Mouse (Mus musculus): ENCODE data around the gene Stac3. TPM values are rescaled to one million over a fixed set of nuclear protein-coding genes. Genes with fewer than 3 reads are reported as not detected.

Gene Stac3
- polyA plus RNA-seq, 1 experiment from 2014 or later: 2.2 TPM

- Histone ChIP-seq H3K27ac (peak overlapping the region; percentile 88), H3K4me3 (peak overlapping the region; percentile 57), H3K36me3 (no peaks in the 10 kb centered on the region), H3K9ac (peak overlapping the region; percentile 62; the same call in 1 of the 2 replicates), H3K27me3 (peaks cover 100% of the 10 kb centered on the region), H3K4me1 (peaks cover 95% of the 10 kb centered on the region), H3K4me2 (replicated peaks) (peak overlapping the region; percentile 82), H3K9me3 (replicated peaks) (no peaks in the 10 kb centered on the region)
- ATAC-seq (ENCODE audit: low FRiP score): no peak
- WGBS: 0% methylated on average over 4 of the region's 4 CpGs
These were observed 30.1 kb downstream of the Stac3 start for GRCm38 (mm10) chr10:127531548-127531947.

DNA sequence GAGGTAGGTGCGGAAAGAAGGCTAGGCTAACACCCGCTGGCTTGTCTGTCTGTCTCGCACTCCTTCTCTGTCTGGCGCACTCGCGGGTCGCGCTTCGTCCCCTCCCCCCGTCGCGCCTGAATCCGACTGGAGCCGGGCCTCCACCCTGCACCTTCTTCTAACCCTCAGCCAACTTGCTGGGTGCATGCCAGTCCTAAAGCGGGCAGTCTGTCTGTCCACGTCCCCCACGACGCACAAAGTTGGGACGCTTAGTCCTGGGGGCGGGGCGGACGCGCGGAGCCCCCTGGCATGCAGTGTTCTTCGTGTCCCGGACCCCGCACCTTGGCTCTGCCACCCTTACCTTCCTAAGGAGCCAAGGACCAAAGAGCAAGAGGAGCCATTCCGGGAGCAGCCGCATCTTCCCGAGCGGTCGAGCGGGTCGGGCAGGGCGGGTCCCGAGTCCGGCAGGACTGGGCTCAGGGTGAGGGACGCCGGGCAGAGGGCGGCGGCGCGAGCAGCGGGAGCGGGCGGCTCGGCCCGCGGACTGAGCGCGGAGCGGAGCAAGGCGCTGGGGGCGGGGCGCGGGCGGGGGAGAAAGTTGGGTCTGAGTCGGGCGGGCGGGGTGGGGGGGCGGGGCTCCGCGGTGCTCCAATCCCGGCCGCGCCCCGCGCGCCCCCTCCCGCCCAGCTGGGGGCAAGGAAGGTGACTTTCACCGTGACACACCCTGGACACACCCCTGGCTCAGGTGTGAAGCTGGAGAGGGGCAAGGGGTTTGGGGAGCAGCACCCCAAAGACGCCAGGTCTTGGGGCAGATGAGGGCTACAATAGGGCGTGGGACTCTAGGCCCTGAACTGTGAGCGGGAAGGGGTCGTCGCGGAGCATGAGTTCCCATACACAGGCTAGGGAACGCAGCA, 32.8 kb downstream of the Stac3 start, which contains the start of gene Nxph4:
Nxph4 (minus strand) TSS at position 524 of the 893 bp plus-strand sequence.
- ATAC-seq (ENCODE audit: low FRiP score): no peak
- H3K4me1 ChIP-seq: peaks cover 79% of the 10 kb centered on the region
- peak within 1 kb of the TSS; percentile 57 for H3K4me3 ChIP-seq

GRCm38 (mm10) chr10:127534929-127535384, 33.5 kb downstream of the Stac3 start:
- peak overlapping the region; percentile 88 for H3K27ac ChIP-seq
- H3K9me3 ChIP-seq (replicated peaks): no peaks in the 10 kb centered on the region
- H3K36me3 ChIP-seq: peaks cover 14% of the 10 kb centered on the region
- peak overlapping the region; percentile 57 for H3K4me3 ChIP-seq
- H3K4me1 ChIP-seq: peaks cover 72% of the 10 kb centered on the region
- H3K9ac ChIP-seq: peak overlapping the region; percentile 81; the same call in 1 of the 2 replicates
- H3K27me3 ChIP-seq: peaks cover 71% of the 10 kb centered on the region
- ATAC-seq (ENCODE audit: low FRiP score): peak; percentile 35
- under 1% methylated on average over 21 of the region's 30 CpGs for WGBS
- peak overlapping the region; percentile 82 for H3K4me2 ChIP-seq (replicated peaks)

More for the DNA sequence above, 32.8 kb downstream of the Stac3 start, which contains the start of gene Nxph4:
- no peaks in the 10 kb centered on the region for H3K9me3 ChIP-seq (replicated peaks)
- H3K27me3 ChIP-seq: peaks cover 78% of the 10 kb centered on the region
- H3K27ac ChIP-seq: peak within 1 kb of the TSS; percentile 88
- peak within 1 kb of the TSS; percentile 82 for H3K4me2 ChIP-seq (replicated peaks)
- H3K36me3 ChIP-seq: peaks cover 9% of the 10 kb centered on the region
- peak within 1 kb of the TSS; percentile 81 for H3K9ac ChIP-seq
- under 1% methylated on average over 49 of the region's 78 CpGs for WGBS

DNA sequence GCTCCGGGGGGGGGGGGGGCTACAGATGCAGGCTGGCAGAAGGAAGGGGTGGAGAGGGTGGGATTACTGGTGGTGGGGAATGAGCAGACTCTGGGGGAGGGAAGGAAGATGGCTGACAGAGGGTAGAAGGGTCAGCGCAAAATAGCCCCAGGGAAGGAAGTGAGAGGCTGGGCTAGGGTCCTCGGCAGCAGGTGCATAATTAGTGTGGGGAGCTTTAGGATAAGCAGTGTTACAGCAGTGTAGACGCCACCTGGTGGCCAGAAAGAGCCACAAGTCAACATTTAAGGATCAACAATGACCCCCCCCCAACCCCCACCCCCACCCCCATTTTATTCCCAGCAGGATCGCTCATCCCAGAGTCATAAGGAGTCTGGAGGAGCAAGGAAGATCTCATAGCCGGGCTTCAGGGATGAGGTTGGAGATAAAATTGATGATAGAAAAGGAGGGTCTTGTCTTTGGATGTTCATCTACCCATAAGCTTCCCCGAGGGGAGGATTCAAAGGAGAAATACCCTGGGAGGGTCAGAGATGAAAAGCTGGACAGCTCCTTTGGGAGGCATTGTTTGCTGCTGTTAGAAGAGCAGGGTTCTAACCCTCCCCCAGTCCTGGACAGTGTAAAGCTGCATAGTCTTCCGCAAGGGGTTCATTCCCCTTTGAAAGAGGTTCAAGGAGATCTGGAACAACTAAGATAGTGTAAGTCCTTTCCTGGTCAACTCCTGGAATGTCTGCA, 35.3 kb downstream of the Stac3 start:
- Histone ChIP-seq H3K4me1 (peaks cover 54% of the 10 kb centered on the region), H3K9ac (no peak overlapping the region), H3K9me3 (replicated peaks) (no peaks in the 10 kb centered on the region), H3K4me3 (no peak overlapping the region), H3K36me3 (peaks cover 32% of the 10 kb centered on the region), H3K4me2 (replicated peaks) (0 out of 2 replicates have a peak overlapping the region, but pooled peaks have one; percentile 11), H3K27me3 (peaks cover 53% of the 10 kb centered on the region), H3K27ac (peak overlapping the region; percentile 88)
- WGBS: 11% methylated on average over 8 of the region's 8 CpGs
- peak; percentile 51; the same call in 1 of the 2 replicates for ATAC-seq (ENCODE audit: low FRiP score)

GRCm38 (mm10) chr10:127537854-127538583, 36.5 kb downstream of the Stac3 start:
- Histone ChIP-seq H3K36me3 (peaks cover 45% of the 10 kb centered on the region), H3K27ac (peak overlapping the region; percentile 58), H3K4me2 (replicated peaks) (no peak overlapping the region), H3K4me3 (no peak overlapping the region), H3K9me3 (replicated peaks) (no peaks in the 10 kb centered on the region), H3K27me3 (peaks cover 41% of the 10 kb centered on the region), H3K4me1 (peaks cover 49% of the 10 kb centered on the region), H3K9ac (no peak overlapping the region)
- ATAC-seq (ENCODE audit: low FRiP score): peak; percentile 39
- 26% methylated on average over 7 of the region's 7 CpGs for WGBS

- no peak for ATAC-seq (ENCODE audit: low FRiP score)
- peaks cover 17% of the 10 kb centered on the region for H3K4me1 ChIP-seq
- peaks cover 79% of the 10 kb centered on the region for H3K36me3 ChIP-seq
- no peak overlapping the region for H3K27ac ChIP-seq
- no peak overlapping the region for H3K4me3 ChIP-seq
- H3K27me3 ChIP-seq: peaks cover 6% of the 10 kb centered on the region; the same call in 1 of the 2 replicates
- H3K9me3 ChIP-seq (replicated peaks): no peaks in the 10 kb centered on the region
- 96% methylated on average over 8 of the region's 8 CpGs for WGBS
- H3K9ac ChIP-seq: no peak overlapping the region
- no peak overlapping the region for H3K4me2 ChIP-seq (replicated peaks)
These were observed 40.0 kb downstream of the Stac3 start for GRCm38 (mm10) chr10:127541510-127541909.

- no peak overlapping the region for H3K9ac ChIP-seq
- H3K4me3 ChIP-seq: no peak overlapping the region
- no peaks in the 10 kb centered on the region for H3K9me3 ChIP-seq (replicated peaks)
- ATAC-seq (ENCODE audit: low FRiP score): peak; percentile 9; the same call in 1 of the 2 replicates
- WGBS: 69% methylated on average over 13 of the region's 13 CpGs
- H3K36me3 ChIP-seq: peaks cover 85% of the 10 kb centered on the region
- H3K4me1 ChIP-seq: peaks cover 12% of the 10 kb centered on the region; the same call in 1 of the 2 replicates
- 0 out of 2 replicates have a peak, but pooled peaks cover 3% of the 10 kb centered on the region for H3K27me3 ChIP-seq
- H3K27ac ChIP-seq: peak overlapping the region; percentile 49; the same call in 1 of the 2 replicates
- no peak overlapping the region for H3K4me2 ChIP-seq (replicated peaks)
These were observed 40.6 kb downstream of the Stac3 start for GRCm38 (mm10) chr10:127542084-127542483.

- ATAC-seq (ENCODE audit: low FRiP score): no peak
- Histone ChIP-seq H3K4me3 (no peak overlapping the region), H3K36me3 (peaks cover 91% of the 10 kb centered on the region), H3K27ac (peak overlapping the region; percentile 49; the same call in 1 of the 2 replicates), H3K4me2 (replicated peaks) (no peak overlapping the region), H3K4me1 (peaks cover 8% of the 10 kb centered on the region; the same call in 1 of the 2 replicates), H3K27me3 (0 out of 2 replicates have a peak, but pooled peaks cover 1% of the 10 kb centered on the region), H3K9me3 (replicated peaks) (no peaks in the 10 kb centered on the region), H3K9ac (no peak overlapping the region)
- 41% methylated on average over 6 of the region's 6 CpGs for WGBS
These were observed 41.2 kb downstream of the Stac3 start for GRCm38 (mm10) chr10:127542720-127543119.

DNA sequence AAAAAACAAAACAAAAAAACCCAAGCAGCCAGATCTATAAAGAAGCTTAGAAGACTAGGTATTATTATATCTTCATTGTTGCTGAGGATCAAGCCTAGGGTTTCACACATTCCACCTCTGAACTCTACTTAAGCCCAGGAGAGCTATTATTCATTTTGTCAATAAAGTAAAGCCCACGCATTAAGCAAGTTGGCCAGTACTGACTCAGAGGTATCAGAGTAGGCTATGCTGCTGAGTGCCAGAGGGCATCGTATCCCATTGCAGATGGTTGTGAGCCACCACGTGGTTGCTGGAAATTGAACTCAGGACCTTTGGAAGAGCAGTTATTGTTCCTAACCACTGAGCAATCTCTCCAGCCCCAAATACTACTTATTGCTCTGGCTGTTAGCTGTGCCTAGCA, 42.4 kb downstream of the Stac3 start:
- H3K36me3 ChIP-seq: peaks cover 98% of the 10 kb centered on the region
- 85% methylated on average over 3 of the region's 3 CpGs for WGBS

DNA sequence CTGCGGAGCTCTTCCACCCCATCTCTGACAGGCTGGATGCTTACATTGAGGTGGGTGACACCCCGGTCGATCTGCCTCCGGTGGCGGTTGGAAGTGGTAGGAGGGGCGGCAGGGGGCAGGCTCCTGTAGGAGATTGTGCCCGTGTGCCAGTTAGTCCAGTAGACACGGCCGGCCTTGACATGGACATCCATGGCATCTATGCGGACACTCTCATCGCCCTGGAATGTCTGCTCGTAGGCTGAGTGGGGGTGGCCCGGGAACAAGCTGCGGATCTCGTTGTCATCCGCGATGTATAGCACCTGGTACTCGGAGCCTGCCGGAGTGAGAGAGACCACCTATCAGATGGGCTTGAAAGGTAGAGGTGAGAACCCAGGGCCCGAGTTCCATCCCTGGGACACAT, 42.9 kb downstream of the Stac3 start:
- peaks cover 6% of the 10 kb centered on the region; the same call in 1 of the 2 replicates for H3K4me1 ChIP-seq
- no peaks in the 10 kb centered on the region for H3K27me3 ChIP-seq
- H3K9ac ChIP-seq: no peak overlapping the region
- H3K27ac ChIP-seq: no peak overlapping the region
- H3K4me3 ChIP-seq: no peak overlapping the region
- H3K9me3 ChIP-seq (replicated peaks): no peaks in the 10 kb centered on the region
- 92% methylated on average over 20 of the region's 20 CpGs for WGBS
- ATAC-seq (ENCODE audit: low FRiP score): no peak
- no peak overlapping the region for H3K4me2 ChIP-seq (replicated peaks)
- H3K36me3 ChIP-seq: peaks cover 98% of the 10 kb centered on the region

More for the DNA sequence above, 42.4 kb downstream of the Stac3 start:
- Histone ChIP-seq H3K27ac (no peak overlapping the region), H3K9me3 (replicated peaks) (no peaks in the 10 kb centered on the region), H3K4me1 (peaks cover 6% of the 10 kb centered on the region; the same call in 1 of the 2 replicates), H3K9ac (no peak overlapping the region), H3K4me3 (no peak overlapping the region), H3K4me2 (replicated peaks) (no peak overlapping the region), H3K27me3 (no peaks in the 10 kb centered on the region)
- no peak for ATAC-seq (ENCODE audit: low FRiP score)

- no peak overlapping the region for H3K9ac ChIP-seq
- H3K4me2 ChIP-seq (replicated peaks): no peak overlapping the region
- no peaks in the 10 kb centered on the region for H3K27me3 ChIP-seq
- 93% methylated on average over 7 of the region's 7 CpGs for WGBS
- H3K4me3 ChIP-seq: no peak overlapping the region
- H3K4me1 ChIP-seq: peaks cover 6% of the 10 kb centered on the region; the same call in 1 of the 2 replicates
- no peak overlapping the region for H3K27ac ChIP-seq
- peaks cover 99% of the 10 kb centered on the region for H3K36me3 ChIP-seq
- H3K9me3 ChIP-seq (replicated peaks): no peaks in the 10 kb centered on the region
- ATAC-seq (ENCODE audit: low FRiP score): no peak
These were observed 45.0 kb downstream of the Stac3 start for GRCm38 (mm10) chr10:127546505-127546904.
